Mouse (Mus musculus) MEL (cell line): ENCODE measurements around the gene Rspo1. TPM values are rescaled to one million over a fixed set of nuclear protein-coding genes. Genes with fewer than 3 reads are reported as not detected.
A peak's percentile ranks its signal among the peaks of the same experiment; 100 is the strongest.

Experiments used
- DNase-seq: peaks from one replicate; pipeline ENCODE4 v3.0.0; 2011; ENCODE audit warnings: low read depth, low spot score
- H3K27ac ChIP-seq: 2 replicates; pipeline ENCODE4 v1.5.1; 2012; ENCODE audit warnings: low read depth, mild to moderate bottlenecking, control low read depth, low read length, moderate library complexity; ENCODE audit not compliant: control insufficient read depth
- H3K27me3 ChIP-seq, 2 experiments: fragments of 150-350 bp in 1 of 2; sonication (generic) in 1 of 2; 2 replicates each; pipeline ENCODE4 v1.6.1; 2012; ENCODE audit warnings: low read length in 2 of 2, mild to moderate bottlenecking in 2 of 2, improper control_type of control experiment in 1 of 2, moderate library complexity in 1 of 2; ENCODE audit not compliant: insufficient read depth in 2 of 2, control insufficient read depth in 1 of 2
- H3K36me3 ChIP-seq, 2 experiments: 2 replicates each; pipeline ENCODE4 v1.6.1; 2012 to 2014; ENCODE audit warnings: low read length in 2 of 2, improper control_type of control experiment in 1 of 2, inconsistent platforms in 1 of 2, mild to moderate bottlenecking in 1 of 2; ENCODE audit not compliant: insufficient read depth in 2 of 2, control insufficient read depth in 1 of 2
- H3K4me1 ChIP-seq, 2 experiments: fragments of 150-350 bp in 1 of 2; sonication (generic) in 1 of 2; 2 replicates each; pipeline ENCODE4 v1.6.1; 2012; ENCODE audit warnings: low read length in 2 of 2, improper control_type of control experiment in 1 of 2, mild to moderate bottlenecking in 1 of 2; ENCODE audit not compliant: insufficient read depth in 2 of 2, control insufficient read depth in 1 of 2
- H3K4me3 ChIP-seq, 2 experiments: fragments of 150-350 bp in 1 of 2; sonication (generic) in 1 of 2; 2 replicates each; pipeline ENCODE4 v1.5.1; 2012; ENCODE audit warnings: low read depth in 2 of 2, low read length in 2 of 2, mild to moderate bottlenecking in 2 of 2, moderate library complexity in 2 of 2, control low read depth in 1 of 2, improper control_type of control experiment in 1 of 2; ENCODE audit not compliant: control insufficient read depth in 1 of 2, insufficient read depth in 1 of 2
- H3K79me2 ChIP-seq: 2 replicates; pipeline ENCODE4 v1.6.1; 2012; ENCODE audit warnings: mild to moderate bottlenecking, low read length, moderate library complexity; ENCODE audit not compliant: control insufficient read depth, poor library complexity, insufficient read depth
- H3K9ac ChIP-seq: 2 replicates; pipeline ENCODE4 v1.6.1; 2012; ENCODE audit warnings: low read depth, mild to moderate bottlenecking, control low read depth, low read length, moderate library complexity; ENCODE audit not compliant: control insufficient read depth, poor library complexity, severe bottlenecking
- H3K9me3 ChIP-seq: fragments of 150-350 bp; sonication (generic); replicated peaks from 2 replicates; pipeline ENCODE4 v1.6.1; 2012; ENCODE audit warnings: mild to moderate bottlenecking, low read length, improper control_type of control experiment, moderate library complexity; ENCODE audit not compliant: insufficient read depth
- BHLHE40 ChIP-seq: IDR thresholded peaks from 2 replicates; pipeline ENCODE4 v1.6.1; 2012; ENCODE audit warnings: low read depth, mild to moderate bottlenecking, inconsistent platforms, low read length, improper control_type of control experiment, borderline replicate concordance
- CHD2 ChIP-seq: IDR thresholded peaks from 2 replicates; pipeline ENCODE4 v1.6.1; 2011; ENCODE audit warnings: low read length, improper control_type of control experiment
- CTCF ChIP-seq, 3 experiments: IDR thresholded peaks in 2 of 3; conservative IDR thresholded peaks in 1 of 3; 2 replicates each; pipeline ENCODE4 v1.5.1; 2011 to 2012; ENCODE audit warnings: low read length in 3 of 3, low read depth in 2 of 3, mild to moderate bottlenecking in 2 of 3, improper control_type of control experiment in 1 of 3, inconsistent platforms in 1 of 3, mixed read lengths in 1 of 3, moderate library complexity in 1 of 3; ENCODE audit not compliant: control insufficient read depth in 1 of 3, insufficient read depth in 1 of 3, poor library complexity in 1 of 3, severe bottlenecking in 1 of 3
- E2F4 ChIP-seq: IDR thresholded peaks from 2 replicates; pipeline ENCODE4 v1.6.1; 2011; ENCODE audit warnings: low read depth, low read length, improper control_type of control experiment, borderline replicate concordance
- EP300 ChIP-seq, 2 experiments: IDR thresholded peaks; 2 replicates each; pipeline ENCODE4 v1.6.1; 2011; ENCODE audit warnings: improper control_type of control experiment in 2 of 2, low read length in 2 of 2, low read depth in 1 of 2, mild to moderate bottlenecking in 1 of 2
- ETS1 ChIP-seq: IDR thresholded peaks from 2 replicates; pipeline ENCODE4 v1.6.1; 2012; ENCODE audit warnings: low read depth, mild to moderate bottlenecking, inconsistent platforms, low read length, improper control_type of control experiment, moderate library complexity
- GATA1 ChIP-seq: IDR thresholded peaks from 2 replicates; pipeline ENCODE4 v1.6.1; 2011; ENCODE audit warnings: low read depth, low read length, improper control_type of control experiment
- HCFC1 ChIP-seq: IDR thresholded peaks from 2 replicates; pipeline ENCODE4 v1.6.1; 2012; ENCODE audit warnings: low read depth, mild to moderate bottlenecking, inconsistent platforms, low read length, improper control_type of control experiment, moderate library complexity
- KAT2A ChIP-seq: conservative IDR thresholded peaks from 2 replicates; pipeline ENCODE4 v1.6.1; 2012; ENCODE audit warnings: low read depth, low read length, improper control_type of control experiment, inconsistent platforms
- MAFK ChIP-seq: IDR thresholded peaks from 2 replicates; pipeline ENCODE4 v1.6.1; 2011; ENCODE audit warnings: low read depth, mild to moderate bottlenecking, low read length, improper control_type of control experiment, borderline replicate concordance
- MAX ChIP-seq: IDR thresholded peaks from 2 replicates; pipeline ENCODE4 v1.6.1; 2011; ENCODE audit warnings: low read length, improper control_type of control experiment
- MEF2A ChIP-seq: IDR thresholded peaks from 2 replicates; pipeline ENCODE4 v1.6.1; 2014; ENCODE audit warnings: low read depth, mild to moderate bottlenecking, inconsistent platforms, low read length, improper control_type of control experiment; ENCODE audit not compliant: poor library complexity, insufficient replicate concordance, severe bottlenecking; ENCODE audit errors: extremely low read depth
- MXI1 ChIP-seq: IDR thresholded peaks from 2 replicates; pipeline ENCODE4 v1.6.1; 2011; ENCODE audit warnings: mild to moderate bottlenecking, low read depth, low read length, improper control_type of control experiment
- MYB ChIP-seq: IDR thresholded peaks from 2 replicates; pipeline ENCODE4 v1.6.1; 2011; ENCODE audit warnings: mild to moderate bottlenecking, low read depth, low read length, improper control_type of control experiment
- MYC ChIP-seq: IDR thresholded peaks from 2 replicates; pipeline ENCODE4 v1.6.1; 2011; ENCODE audit warnings: low read depth, mild to moderate bottlenecking, low read length, improper control_type of control experiment, moderate library complexity
- POLR2A ChIP-seq, 2 experiments: IDR thresholded peaks; 2 replicates each; pipeline ENCODE4 v1.6.1; 2011 to 2012; ENCODE audit warnings: low read length in 2 of 2, mild to moderate bottlenecking in 2 of 2, control low read depth in 1 of 2, improper control_type of control experiment in 1 of 2, low read depth in 1 of 2, moderate library complexity in 1 of 2; ENCODE audit not compliant: control insufficient read depth in 1 of 2, insufficient read depth in 1 of 2, poor library complexity in 1 of 2
- POLR2AphosphoS2 ChIP-seq: IDR thresholded peaks from 2 replicates; pipeline ENCODE4 v1.6.1; 2011; ENCODE audit warnings: low read length, improper control_type of control experiment
- RAD21 ChIP-seq: IDR thresholded peaks from 2 replicates; pipeline ENCODE4 v1.6.1; 2011; ENCODE audit warnings: mild to moderate bottlenecking, low read depth, low read length, improper control_type of control experiment
- RCOR1 ChIP-seq: IDR thresholded peaks from 2 replicates; pipeline ENCODE4 v1.6.1; 2012; ENCODE audit warnings: low read depth, mild to moderate bottlenecking, inconsistent platforms, low read length, improper control_type of control experiment
- SIN3A ChIP-seq: IDR thresholded peaks from 2 replicates; pipeline ENCODE4 v1.6.1; 2012; ENCODE audit warnings: low read length, improper control_type of control experiment, inconsistent platforms
- SMC3 ChIP-seq: IDR thresholded peaks from 2 replicates; pipeline ENCODE4 v1.6.1; 2011; ENCODE audit warnings: low read depth, low read length, improper control_type of control experiment
- TAL1 ChIP-seq: IDR thresholded peaks from 2 replicates; pipeline ENCODE4 v1.6.1; 2012; ENCODE audit warnings: mild to moderate bottlenecking, inconsistent platforms, low read length, moderate library complexity, mixed read lengths
- TBP ChIP-seq: IDR thresholded peaks from 2 replicates; pipeline ENCODE4 v1.8.0; 2011; ENCODE audit warnings: low read depth, low read length, improper control_type of control experiment
- USF1 ChIP-seq: IDR thresholded peaks from 2 replicates; pipeline ENCODE4 v1.6.1; 2014; ENCODE audit warnings: low read depth, mild to moderate bottlenecking, inconsistent platforms, low read length, improper control_type of control experiment, moderate library complexity
- USF2 ChIP-seq, 2 experiments: IDR thresholded peaks; 2 replicates each; pipeline ENCODE4 v1.6.1; 2011 to 2012; ENCODE audit warnings: improper control_type of control experiment in 2 of 2, low read length in 2 of 2, borderline replicate concordance in 1 of 2, inconsistent platforms in 1 of 2, low read depth in 1 of 2, mild to moderate bottlenecking in 1 of 2; ENCODE audit not compliant: insufficient read depth in 1 of 2
- ZC3H11A ChIP-seq: IDR thresholded peaks from 2 replicates; pipeline ENCODE4 v1.6.1; 2012; ENCODE audit warnings: low read depth, mild to moderate bottlenecking, inconsistent platforms, low read length, improper control_type of control experiment
- ZMIZ1 ChIP-seq: IDR thresholded peaks from 2 replicates; pipeline ENCODE4 v1.6.1; 2012; ENCODE audit warnings: low read depth, mild to moderate bottlenecking, inconsistent platforms, low read length, improper control_type of control experiment, moderate library complexity
- ZNF384 ChIP-seq: IDR thresholded peaks from 2 replicates; pipeline ENCODE4 v1.6.1; 2012; ENCODE audit warnings: low read depth, mild to moderate bottlenecking, inconsistent platforms, low read length, improper control_type of control experiment
- polyA plus RNA-seq, 2 experiments: library from polyadenylated mRNA; stranded (reverse) in 1 of 2; unstranded in 1 of 2; fragments of >175 nt in 1 of 2; fragments of >200 nt in 1 of 2; gene quantifications; 2 replicates each; pipeline versions ENCODE4 v1.2.1 to v1.2.4; 2012; ENCODE audit warnings: low replicate concordance in 2 of 2, low read depth in 1 of 2; ENCODE audit not compliant: insufficient read length in 2 of 2, insufficient read depth in 1 of 2, missing spikeins in 1 of 2
- total RNA-seq: library from RNA; depleted of rRNA; stranded (reverse); fragments of 300-350 nt; gene quantifications from 2 replicates; pipeline ENCODE4 v1.2.3, GENCODE M21; 2012; rRNA removed

Gene Rspo1
- not detected in 2 replicates for total RNA-seq
- not detected for polyA plus RNA-seq

GRCm38 (mm10) chr4:124985671-124986602 is at the start of gene Rspo1:
Rspo1 (plus strand) TSS chr4:124986430.
- no peaks in the 10 kb centered on the region for H3K27me3 ChIP-seq
- H3K79me2 ChIP-seq, result no peaks in the 10 kb centered on the region
- H3K4me1 ChIP-seq, result no peaks in the 10 kb centered on the region
- no peaks in the 10 kb centered on the region for H3K36me3 ChIP-seq
- H3K4me3 ChIP-seq, result no peak within 1 kb of the TSS
- H3K9me3 ChIP-seq, result no peaks in the 10 kb centered on the region
- no peak for DNase-seq
- H3K9ac ChIP-seq, result no peak within 1 kb of the TSS
- no peak for TF ChIP-seq E2F4
- no peak for TF ChIP-seq SIN3A
- no peak for TF ChIP-seq POLR2AphosphoS2
- TF ChIP-seq BHLHE40, result no peak
- TF ChIP-seq CTCF (IDR thresholded peaks at IDR 0.05 in 2 of 3, conservative IDR thresholded peaks at IDR 0.05 in 1 of 3; ENCODE audit: control insufficient read depth in 1 of 3, insufficient read depth in 1 of 3, low read depth in 2 of 3, low read length in 3 of 3, poor library complexity in 1 of 3, severe bottlenecking in 1 of 3), result no peak
- no peak for TF ChIP-seq USF2 (IDR thresholded peaks at IDR 0.05; ENCODE audit: borderline replicate concordance in 1 of 2, insufficient read depth in 1 of 2, low read depth in 1 of 2, low read length in 2 of 2)
- no peak for TF ChIP-seq MXI1
- TF ChIP-seq ZC3H11A, result no peak
- TF ChIP-seq ZMIZ1, result no peak
- TF ChIP-seq GATA1, result no peak
- no peak for TF ChIP-seq KAT2A
- TF ChIP-seq, all 39 proteins: peak for 0
- no peak within 1 kb of the TSS for H3K27ac ChIP-seq

GRCm38 (mm10) chr4:124936613-124937471 is 49.4 kb upstream of the Rspo1 start, which contains the start of gene 9930104L06Rik:
9930104L06Rik (plus strand) TSS chr4:124937048.
- Histone ChIP-seq H3K9ac (peak within 1 kb of the TSS; percentile 95), H3K4me1 (peaks cover 5 to 7% of the 10 kb centered on the region in 2 experiments; a peak in 3 of 4 replicates), H3K27me3 (no peaks in the 10 kb centered on the region), H3K4me3 (peak within 1 kb of the TSS; percentile 80 to 96), H3K79me2 (peaks cover 25% of the 10 kb centered on the region), H3K27ac (peak within 1 kb of the TSS; percentile 73), H3K9me3 (no peaks in the 10 kb centered on the region), H3K36me3 (peaks cover 0 to 12% of the 10 kb centered on the region in 2 experiments; a peak in 2 of 4 replicates)
- peak; percentile 99 for DNase-seq
- no peak for TF ChIP-seq MAFK
- TF ChIP-seq POLR2A (IDR thresholded peaks at IDR 0.05; ENCODE audit: control insufficient read depth in 1 of 2, insufficient read depth in 1 of 2, low read depth in 1 of 2, low read length in 2 of 2, poor library complexity in 1 of 2), result peak; percentile 60 to 91
- no peak for TF ChIP-seq ZC3H11A
- TF ChIP-seq EP300 (IDR thresholded peaks at IDR 0.05; ENCODE audit: low read depth in 1 of 2, low read length in 2 of 2), result no peak
- no peak for TF ChIP-seq SMC3
- peak; percentile 93 for TF ChIP-seq CHD2
- TF ChIP-seq MEF2A, result no peak
- no peak for TF ChIP-seq ZNF384
- no peak for TF ChIP-seq TAL1
- no peak for TF ChIP-seq USF1
- no peak for TF ChIP-seq RCOR1
- TF ChIP-seq MXI1, result peak; percentile 98
- TF ChIP-seq MAX, result peak; percentile 65
- no peak for TF ChIP-seq ETS1
- TF ChIP-seq TBP, result peak; percentile 82
- peak; percentile 100 for TF ChIP-seq HCFC1
- no peak for TF ChIP-seq USF2 (IDR thresholded peaks at IDR 0.05; ENCODE audit: borderline replicate concordance in 1 of 2, insufficient read depth in 1 of 2, low read depth in 1 of 2, low read length in 2 of 2)
- TF ChIP-seq MYB, result no peak
- no peak for TF ChIP-seq RAD21
- TF ChIP-seq MYC, result peak; percentile 91
